Mouse (Mus musculus) hindbrain, embryonic 10.5 days (tissue): ENCODE measurements at regions not wholly inside any gene's neighbourhood (a gene's known extent, or its start where the extent isn't known, plus 50 kb on each side); places are given as distances from the start of the nearest gene placed in this dataset.
"Not testable (repeated sequence)": the region's sequence is repeated elsewhere in the genome, so short reads cannot be mapped to it uniquely, and the experiment has no call there.

ENCODE experiments used
- DNase-seq: peaks from one replicate; pipeline ENCODE4 v3.0.0-alpha.2; 2017; ENCODE audit warnings: low spot score
- H3K27ac ChIP-seq: fragments of 300-500 bp; sonication (generic); 2 replicates; pipeline ENCODE4 v1.5.1; 2016; ENCODE audit warnings: mild to moderate bottlenecking, moderate library complexity
- H3K27me3 ChIP-seq: fragments of 300-500 bp; sonication (generic); 2 replicates; pipeline ENCODE4 v1.6.1; 2016; ENCODE audit warnings: mild to moderate bottlenecking; ENCODE audit not compliant: poor library complexity, insufficient read depth, severe bottlenecking
- H3K36me3 ChIP-seq: fragments of 300-500 bp; sonication (generic); 2 replicates; pipeline ENCODE4 v1.6.1; 2016; ENCODE audit warnings: mild to moderate bottlenecking, moderate library complexity
- H3K4me1 ChIP-seq: fragments of 300-500 bp; sonication (generic); replicated peaks from 2 replicates; pipeline ENCODE4 v1.6.1; 2016; ENCODE audit warnings: mild to moderate bottlenecking
- H3K4me3 ChIP-seq: fragments of 300-500 bp; sonication (generic); 2 replicates; pipeline ENCODE4 v1.5.1; 2016; ENCODE audit warnings: mild to moderate bottlenecking, moderate library complexity
- H3K9me3 ChIP-seq: fragments of 300-500 bp; sonication (generic); 2 replicates; pipeline ENCODE4 v1.6.1; 2016; ENCODE audit warnings: mild to moderate bottlenecking, moderate library complexity
- WGBS: fragments of 180-500 bp; shearing (Covaris S2); methylation state at CpG from one replicate; pipeline ENCODE4 v1.1.7; 2016; 5-methylcytosine and 5-hydroxymethylcytosine counted together

GRCm38 (mm10) chr15:14253602-14254301, 1080.3 kb upstream of the Cdh6 start:
- 96% methylated on average over 2 of the region's 2 CpGs for WGBS
- Histone ChIP-seq H3K9me3 (no peaks in the 10 kb centered on the region), H3K27me3 (no peaks in the 10 kb centered on the region), H3K4me1 (no peaks in the 10 kb centered on the region), H3K27ac (no peak overlapping the region), H3K36me3 (no peaks in the 10 kb centered on the region), H3K4me3 (no peak overlapping the region)
- no peak for DNase-seq

DNA sequence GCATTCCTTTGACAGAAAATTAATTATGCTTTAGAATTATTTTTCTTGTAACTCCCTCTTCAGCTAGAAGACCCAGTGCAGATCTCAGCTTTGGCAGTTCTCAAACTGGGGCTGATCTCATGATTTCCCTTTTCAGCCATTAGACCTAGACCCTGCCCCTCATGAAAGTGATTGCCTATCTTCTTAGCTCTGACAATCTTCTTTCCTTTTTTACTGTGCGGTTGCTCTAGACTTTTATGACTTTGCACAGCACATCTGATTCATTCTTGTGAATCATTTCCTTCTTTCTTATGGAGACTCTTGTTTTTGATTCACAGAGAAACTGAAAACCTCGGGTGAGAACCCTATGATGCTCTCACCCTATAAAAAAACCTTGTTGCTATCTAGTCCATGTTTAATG, 1078.3 kb upstream of the Cdh6 start:
- 82% methylated on average over 2 of the region's 2 CpGs for WGBS
- Histone ChIP-seq H3K36me3 (no peaks in the 10 kb centered on the region), H3K4me3 (no peak overlapping the region), H3K27me3 (no peaks in the 10 kb centered on the region), H3K27ac (no peak overlapping the region), H3K4me1 (no peaks in the 10 kb centered on the region), H3K9me3 (no peaks in the 10 kb centered on the region)
- DNase-seq = no peak

DNA sequence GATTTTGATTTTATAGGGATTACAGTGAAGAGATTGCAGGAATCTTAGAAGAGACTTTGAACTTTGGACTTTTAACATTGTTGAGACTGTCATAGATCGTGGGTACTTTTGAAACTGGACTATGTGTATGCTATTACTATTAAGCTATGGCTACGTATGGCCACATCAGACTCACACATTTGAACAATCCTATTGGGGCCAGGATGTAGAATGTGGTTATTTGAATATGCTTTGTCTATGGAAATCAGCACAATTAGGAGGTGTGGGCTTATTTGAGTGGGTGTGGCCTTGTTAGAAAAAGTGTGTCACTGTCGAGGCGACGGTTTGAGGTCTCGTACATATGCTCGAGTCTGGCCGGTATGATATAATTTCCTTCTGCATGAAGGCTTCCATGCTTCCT, 1041.8 kb upstream of the Cdh6 start:
- Histone ChIP-seq H3K4me3 (no peak overlapping the region), H3K27ac (no peak overlapping the region), H3K36me3 (no peaks in the 10 kb centered on the region), H3K4me1 (no peaks in the 10 kb centered on the region), H3K27me3 (no peaks in the 10 kb centered on the region), H3K9me3 (no peaks in the 10 kb centered on the region)
- WGBS = 95% methylated on average over 8 of the region's 8 CpGs
- DNase-seq = no peak

DNA sequence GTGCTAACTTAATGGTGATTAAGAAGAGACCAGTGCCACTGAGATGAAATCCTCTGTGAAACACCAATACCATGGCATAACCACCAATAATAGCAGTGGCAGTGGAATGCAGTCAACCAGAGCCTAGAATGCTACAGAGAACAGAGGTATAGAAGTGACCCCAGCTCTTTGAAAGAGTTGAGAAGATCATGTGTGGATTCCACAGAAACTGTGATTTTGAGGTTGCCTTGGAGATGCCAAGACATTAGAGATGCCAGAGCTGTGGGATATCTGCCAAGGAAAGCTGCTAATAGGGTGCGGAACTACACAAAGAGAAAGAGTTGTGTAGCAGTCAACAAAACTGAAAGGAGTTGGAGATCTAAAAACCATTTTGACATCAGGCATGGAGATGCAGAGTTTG, 1041.3 kb upstream of the Cdh6 start:
- 90% methylated on average over 1 of the region's 1 CpGs for WGBS

GRCm38 (mm10) chr15:14177523-14177922, 1004.0 kb upstream of the Cdh6 start:
- no peaks in the 10 kb centered on the region for H3K9me3 ChIP-seq
- no peaks in the 10 kb centered on the region for H3K27me3 ChIP-seq
- H3K4me1 ChIP-seq = no peaks in the 10 kb centered on the region
- no peak overlapping the region for H3K4me3 ChIP-seq
- no peaks in the 10 kb centered on the region for H3K36me3 ChIP-seq
- DNase-seq = no peak
- 89% methylated on average over 2 of the region's 2 CpGs for WGBS
- no peak overlapping the region for H3K27ac ChIP-seq

More for the DNA sequence above, 1041.3 kb upstream of the Cdh6 start:
- Histone ChIP-seq H3K27me3 (no peaks in the 10 kb centered on the region), H3K9me3 (no peaks in the 10 kb centered on the region), H3K36me3 (no peaks in the 10 kb centered on the region), H3K4me1 (no peaks in the 10 kb centered on the region), H3K4me3 (no peak overlapping the region), H3K27ac (no peak overlapping the region)
- DNase-seq = no peak

GRCm38 (mm10) chr15:14137402-14137801, 963.9 kb upstream of the Cdh6 start:
- Histone ChIP-seq H3K4me3 (no peak overlapping the region), H3K4me1 (no peaks in the 10 kb centered on the region), H3K36me3 (no peaks in the 10 kb centered on the region), H3K27ac (no peak overlapping the region), H3K9me3 (no peaks in the 10 kb centered on the region), H3K27me3 (no peaks in the 10 kb centered on the region)
- no peak for DNase-seq

- Histone ChIP-seq H3K27ac (no peak overlapping the region), H3K9me3 (peaks cover 26% of the 10 kb centered on the region), H3K27me3 (no peaks in the 10 kb centered on the region), H3K4me1 (no peaks in the 10 kb centered on the region), H3K36me3 (no peaks in the 10 kb centered on the region), H3K4me3 (no peak overlapping the region)
- DNase-seq = no peak
- 85% methylated on average over 4 of the region's 4 CpGs for WGBS
These were observed 950.4 kb upstream of the Cdh6 start for GRCm38 (mm10) chr15:14123829-14124228.

- H3K27ac ChIP-seq, DNase-seq, H3K27me3 ChIP-seq, H3K4me3 ChIP-seq, H3K36me3 ChIP-seq, H3K4me1 ChIP-seq: not testable (repeated sequence)
- H3K9me3 ChIP-seq = peaks cover 22% of the 10 kb centered on the region
- WGBS = 94% methylated on average over 3 of the region's 3 CpGs
These were observed 944.8 kb upstream of the Cdh6 start for GRCm38 (mm10) chr15:14118321-14118720.

DNA sequence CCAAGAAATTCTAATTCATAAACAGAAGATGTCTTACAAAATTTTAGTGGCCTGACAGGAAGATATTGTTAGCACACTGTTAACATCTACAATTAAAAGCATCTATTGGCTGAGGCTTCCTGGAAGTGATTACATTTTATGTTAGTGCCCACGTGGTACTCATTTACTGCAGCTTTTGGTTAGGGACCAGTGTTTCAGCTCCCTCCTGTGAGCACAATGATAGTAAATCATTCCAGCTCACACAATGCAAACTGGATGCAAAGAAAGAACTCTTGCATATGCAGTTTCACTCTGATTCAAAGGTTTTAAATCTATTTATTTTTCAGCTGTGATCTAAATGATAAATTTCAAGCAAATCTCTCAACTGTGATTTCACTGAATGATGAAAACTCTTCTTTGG, 928.3 kb upstream of the Cdh6 start:
- Histone ChIP-seq H3K27ac (no peak overlapping the region), H3K27me3 (no peaks in the 10 kb centered on the region), H3K4me3 (no peak overlapping the region), H3K36me3 (no peaks in the 10 kb centered on the region), H3K4me1 (no peaks in the 10 kb centered on the region), H3K9me3 (no peaks in the 10 kb centered on the region)
- WGBS = 52% methylated on average over 1 of the region's 1 CpGs
- no peak for DNase-seq

GRCm38 (mm10) chr15:14051872-14052271, 878.4 kb upstream of the Cdh6 start:
- WGBS = 69% methylated on average over 3 of the region's 3 CpGs
- Histone ChIP-seq H3K4me1 (no peaks in the 10 kb centered on the region), H3K36me3 (no peaks in the 10 kb centered on the region), H3K27me3 (no peaks in the 10 kb centered on the region), H3K4me3 (no peak overlapping the region), H3K9me3 (no peaks in the 10 kb centered on the region), H3K27ac (no peak overlapping the region)
- peak; percentile 15 for DNase-seq
